Mouse (Mus musculus) myocyte (in vitro differentiated cells): ENCODE measurements around the gene Pawr. TPM values are rescaled to one million over a fixed set of nuclear protein-coding genes. Genes with fewer than 3 reads are reported as not detected.

ENCODE experiments used
- H3K27me3 ChIP-seq: one replicate; pipeline ENCODE4 v1.6.1; 2011; ENCODE audit not compliant: control insufficient read depth, insufficient read depth, insufficient read length
- H3K36me3 ChIP-seq: one replicate; pipeline ENCODE4 v1.6.1; 2011; ENCODE audit not compliant: control insufficient read depth, insufficient read depth
- H3K4me2 ChIP-seq: one replicate; pipeline ENCODE4 v1.6.1; 2011; ENCODE audit warnings: low read depth, control low read depth
- H3K4me3 ChIP-seq: one replicate; pipeline ENCODE4 v1.5.1; 2011; ENCODE audit warnings: mild to moderate bottlenecking, control low read depth, moderate library complexity
- H3K79me2 ChIP-seq: one replicate; pipeline ENCODE4 v1.6.1; 2011; ENCODE audit not compliant: control insufficient read depth, insufficient read depth
- H3ac ChIP-seq: one replicate; pipeline ENCODE4 v1.6.1; 2011; ENCODE audit not compliant: control insufficient read depth, insufficient read length
- CEBPB ChIP-seq: IDR thresholded peaks from 2 replicates; pipeline ENCODE4 v1.6.1; 2011; ENCODE audit warnings: mild to moderate bottlenecking, moderate library complexity; ENCODE audit not compliant: poor library complexity, insufficient read depth, severe bottlenecking
- E2F4 ChIP-seq: IDR thresholded peaks from one replicate; pipeline ENCODE4 v1.6.1; 2011; ENCODE audit warnings: mild to moderate bottlenecking, control low read depth, moderate library complexity; ENCODE audit not compliant: insufficient read depth
- MAX ChIP-seq: IDR thresholded peaks from one replicate; pipeline ENCODE4 v1.6.1; 2011; ENCODE audit warnings: low read depth, mild to moderate bottlenecking, control low read depth
- MYOD1 ChIP-seq, 3 experiments: IDR thresholded peaks; one replicate each; pipeline ENCODE4 v1.6.1; 2011; ENCODE audit warnings: control low read depth in 2 of 3, low read depth in 2 of 3, mild to moderate bottlenecking in 2 of 3, moderate library complexity in 1 of 3; ENCODE audit not compliant: insufficient read length in 2 of 3, control insufficient read depth in 1 of 3
- MYOG ChIP-seq, 3 experiments: IDR thresholded peaks; one replicate each; pipeline ENCODE4 v1.6.1; 2011; ENCODE audit warnings: control low read depth in 2 of 3, low read depth in 2 of 3, mild to moderate bottlenecking in 2 of 3; ENCODE audit not compliant: insufficient read length in 2 of 3, control insufficient read depth in 1 of 3, insufficient read depth in 1 of 3
- POLR2A ChIP-seq: IDR thresholded peaks from one replicate; pipeline ENCODE4 v1.6.1; 2011; ENCODE audit warnings: low read depth, mild to moderate bottlenecking, control low read depth, moderate library complexity; ENCODE audit not compliant: insufficient read length
- POLR2AphosphoS2 ChIP-seq: IDR thresholded peaks from one replicate; pipeline ENCODE4 v1.6.1; 2011; ENCODE audit warnings: low read depth, control low read depth; ENCODE audit not compliant: insufficient read length
- REST ChIP-seq: IDR thresholded peaks from one replicate; pipeline ENCODE4 v1.6.1; 2011; ENCODE audit warnings: mild to moderate bottlenecking, control low read depth, moderate library complexity; ENCODE audit not compliant: insufficient read depth, insufficient read length
- SRF ChIP-seq: IDR thresholded peaks from one replicate; pipeline ENCODE4 v1.6.1; 2011; ENCODE audit warnings: low read depth; ENCODE audit not compliant: control insufficient read depth, insufficient read length
- TCF12 ChIP-seq: IDR thresholded peaks from one replicate; pipeline ENCODE4 v1.6.1; 2011; ENCODE audit warnings: mild to moderate bottlenecking, control low read depth; ENCODE audit not compliant: poor library complexity, insufficient read depth, severe bottlenecking
- TCF3 ChIP-seq: IDR thresholded peaks from one replicate; pipeline ENCODE4 v1.6.1; 2011; ENCODE audit warnings: low read depth, control low read depth; ENCODE audit not compliant: insufficient read length
- USF1 ChIP-seq: IDR thresholded peaks from one replicate; pipeline ENCODE4 v1.6.1; 2011; ENCODE audit warnings: low read depth, mild to moderate bottlenecking, control low read depth, moderate library complexity
- polyA plus RNA-seq: library from polyadenylated mRNA; unstranded; fragments of >200 nt; fragmentation: generic; extraction: Trizol; gene quantifications from one replicate; pipeline ENCODE4 v1.2.1, GENCODE M21; 2012; ENCODE audit warnings: missing spikeins

Gene Pawr
- polyA plus RNA-seq, 1 experiment, result 2.9 TPM

DNA sequence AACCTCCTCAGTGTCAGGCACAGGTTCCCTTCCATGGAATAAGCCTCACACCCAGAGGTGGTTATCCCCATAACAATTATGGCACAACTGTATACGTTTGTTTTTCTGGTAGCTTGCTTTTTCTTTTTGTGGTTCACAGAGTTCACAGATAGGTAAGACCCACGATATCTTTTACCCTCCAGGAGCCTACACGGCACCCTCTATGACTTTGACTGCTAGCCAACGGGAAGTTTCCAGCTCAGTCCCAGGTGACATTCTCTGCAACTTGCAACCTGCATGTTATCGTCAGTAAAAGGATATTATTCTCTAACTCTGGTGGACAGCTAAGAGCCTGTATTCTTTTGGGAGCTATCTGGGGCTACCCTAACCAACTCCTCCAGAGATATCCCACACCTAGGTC is 21.7 kb upstream of the Pawr start:
- TF ChIP-seq POLR2A (no peak), MYOD1 (IDR thresholded peaks at IDR 0.05; ENCODE audit: control insufficient read depth in 1 of 3, insufficient read length in 2 of 3, low read depth in 2 of 3) (no peak), MAX (no peak), CEBPB (no peak), SRF (no peak)
- Histone ChIP-seq H3K4me2 (no peak overlapping the region), H3K79me2 (no peaks in the 10 kb centered on the region)

DNA sequence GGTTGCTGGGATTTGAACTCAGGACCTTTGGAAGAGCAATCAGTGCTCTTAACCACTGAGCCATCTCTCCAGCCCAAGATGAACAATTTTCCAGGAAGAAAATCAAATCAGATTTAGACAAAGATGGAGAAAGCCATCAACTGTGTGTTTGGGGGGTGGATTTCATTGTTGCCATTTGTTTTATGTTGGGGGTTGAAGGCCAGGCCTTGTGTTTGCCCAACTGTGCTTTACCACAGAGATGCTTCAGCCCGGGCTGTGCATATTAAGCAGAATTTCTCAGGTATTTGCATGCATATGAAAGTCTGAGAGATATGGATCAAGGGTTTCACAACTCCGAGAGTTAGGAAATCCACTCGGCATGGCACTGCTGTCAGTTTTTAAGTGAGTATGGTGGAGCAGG is 20.5 kb upstream of the Pawr start:
- Histone ChIP-seq H3K4me2 (no peak overlapping the region), H3K4me3 (no peak overlapping the region), H3K36me3 (no peaks in the 10 kb centered on the region)

More for the DNA sequence above, 21.7 kb upstream of the Pawr start:
- Histone ChIP-seq H3ac (no peak overlapping the region), H3K4me3 (no peak overlapping the region), H3K36me3 (no peaks in the 10 kb centered on the region), H3K27me3 (no peaks in the 10 kb centered on the region)

DNA sequence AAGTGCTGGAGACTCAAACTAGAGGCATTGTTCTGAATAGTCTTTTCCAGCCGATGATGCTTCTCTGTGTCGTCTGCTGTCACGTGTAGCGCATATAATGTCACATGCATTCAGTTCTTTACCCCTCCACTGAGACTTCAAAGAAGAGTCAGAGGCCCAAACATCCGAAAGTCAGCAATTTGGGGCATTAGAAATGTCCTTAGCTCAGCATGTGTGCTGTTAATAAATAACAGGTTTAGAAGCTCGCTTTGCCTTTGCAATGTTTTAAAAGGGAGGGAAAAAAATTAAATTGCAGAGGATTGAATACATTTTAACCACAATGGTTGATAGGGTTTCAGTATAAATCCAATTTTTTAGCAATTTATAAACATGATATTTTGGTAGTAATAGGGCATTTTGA is 18.1 kb upstream of the Pawr start:
- TF ChIP-seq SRF (no peak), USF1 (no peak), CEBPB (no peak), E2F4 (no peak), REST (no peak), MYOD1 (IDR thresholded peaks at IDR 0.05; ENCODE audit: control insufficient read depth in 1 of 3, insufficient read length in 2 of 3, low read depth in 2 of 3) (no peak), POLR2AphosphoS2 (no peak), MAX (no peak), TCF12 (no peak), POLR2A (no peak), MYOG (IDR thresholded peaks at IDR 0.05; ENCODE audit: control insufficient read depth in 1 of 3, insufficient read depth in 1 of 3, insufficient read length in 2 of 3, low read depth in 2 of 3) (no peak), TCF3 (no peak)

More for the DNA sequence above, 20.5 kb upstream of the Pawr start:
- TF ChIP-seq MYOD1 (IDR thresholded peaks at IDR 0.05; ENCODE audit: control insufficient read depth in 1 of 3, insufficient read length in 2 of 3, low read depth in 2 of 3), result no peak
- TF ChIP-seq MAX, result no peak
- no peak for TF ChIP-seq MYOG (IDR thresholded peaks at IDR 0.05; ENCODE audit: control insufficient read depth in 1 of 3, insufficient read depth in 1 of 3, insufficient read length in 2 of 3, low read depth in 2 of 3)
- Histone ChIP-seq H3K27me3 (no peaks in the 10 kb centered on the region), H3K79me2 (no peaks in the 10 kb centered on the region), H3ac (no peak overlapping the region)

DNA sequence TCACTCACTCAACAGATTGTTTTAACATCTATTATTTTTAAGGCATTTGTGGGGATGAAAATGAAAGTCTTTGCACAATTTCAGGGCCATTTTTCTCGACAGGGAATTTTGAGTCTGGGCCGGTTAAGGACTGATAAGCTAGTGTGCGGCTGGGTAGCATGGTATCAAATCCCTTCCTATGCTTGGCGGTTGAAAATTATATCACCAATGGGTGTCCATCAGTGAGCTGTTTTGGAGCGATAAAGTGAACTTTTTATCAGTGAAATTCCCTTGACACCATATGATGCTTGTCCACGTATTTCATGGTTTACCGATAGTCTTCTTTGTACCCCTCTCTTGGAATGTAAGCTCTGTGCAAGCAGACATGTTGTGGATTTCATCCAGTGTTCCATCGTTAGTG is 17.5 kb upstream of the Pawr start:
- no peak for TF ChIP-seq POLR2A
- TF ChIP-seq MAX, result no peak
- no peak for TF ChIP-seq SRF
- TF ChIP-seq MYOD1 (IDR thresholded peaks at IDR 0.05; ENCODE audit: control insufficient read depth in 1 of 3, insufficient read length in 2 of 3, low read depth in 2 of 3), result no peak
- TF ChIP-seq CEBPB, result no peak
- no peak for TF ChIP-seq REST
- TF ChIP-seq USF1, result no peak
- no peak for TF ChIP-seq POLR2AphosphoS2
- TF ChIP-seq MYOG (IDR thresholded peaks at IDR 0.05; ENCODE audit: control insufficient read depth in 1 of 3, insufficient read depth in 1 of 3, insufficient read length in 2 of 3, low read depth in 2 of 3), result no peak
- no peak for TF ChIP-seq TCF3
- no peak for TF ChIP-seq TCF12
- TF ChIP-seq E2F4, result no peak
- Histone ChIP-seq H3K36me3 (no peaks in the 10 kb centered on the region), H3K4me2 (no peak overlapping the region), H3ac (no peak overlapping the region), H3K27me3 (no peaks in the 10 kb centered on the region), H3K4me3 (no peak overlapping the region), H3K79me2 (no peaks in the 10 kb centered on the region)

More for the DNA sequence above, 18.1 kb upstream of the Pawr start:
- Histone ChIP-seq H3ac (no peak overlapping the region), H3K4me3 (no peak overlapping the region), H3K27me3 (no peaks in the 10 kb centered on the region), H3K36me3 (no peaks in the 10 kb centered on the region), H3K79me2 (no peaks in the 10 kb centered on the region), H3K4me2 (no peak overlapping the region)

DNA sequence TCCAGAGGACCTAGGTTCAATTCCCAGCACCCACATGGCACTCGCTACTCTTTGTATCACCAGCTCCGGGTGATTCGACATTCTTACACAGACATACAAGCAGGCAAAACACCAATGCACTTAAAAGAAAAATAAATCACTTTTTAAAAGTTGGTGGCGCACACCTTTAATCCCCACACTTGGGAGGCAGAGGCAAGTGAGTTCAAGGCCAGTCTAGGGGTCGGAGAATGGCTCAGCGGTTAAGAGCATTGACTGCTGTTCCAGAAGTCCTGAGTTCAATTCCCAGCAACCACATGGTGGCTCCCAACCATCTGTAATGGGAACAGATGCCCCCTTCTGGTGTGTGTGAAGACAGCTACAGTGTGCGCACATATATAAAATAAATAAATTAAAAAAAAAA is 16.7 kb upstream of the Pawr start:
- Histone ChIP-seq H3ac (no peak overlapping the region), H3K4me3 (no peak overlapping the region), H3K27me3 (no peaks in the 10 kb centered on the region), H3K79me2 (no peaks in the 10 kb centered on the region), H3K4me2 (no peak overlapping the region), H3K36me3 (no peaks in the 10 kb centered on the region)
- TF ChIP-seq MAX (no peak), CEBPB (no peak), USF1 (no peak), TCF3 (no peak), MYOD1 (IDR thresholded peaks at IDR 0.05; ENCODE audit: control insufficient read depth in 1 of 3, insufficient read length in 2 of 3, low read depth in 2 of 3) (no peak), MYOG (IDR thresholded peaks at IDR 0.05; ENCODE audit: control insufficient read depth in 1 of 3, insufficient read depth in 1 of 3, insufficient read length in 2 of 3, low read depth in 2 of 3) (no peak), REST (no peak), POLR2AphosphoS2 (no peak), TCF12 (no peak), POLR2A (no peak), SRF (no peak), E2F4 (no peak)
